Mouse (Mus musculus) adipocyte (in vitro differentiated cells): ENCODE data around the gene Clcnkb.

ENCODE experiments used
- DNase-seq: peaks from one replicate; pipeline ENCODE4 v3.0.0-alpha.2; 2016; ENCODE audit warnings: low spot score

Gene Clcnkb

GRCm38 (mm10) chr4:141435974-141436373 is 20.2 kb upstream of the Clcnkb start, which contains the start of gene Srarp:
Gene Srarp, minus strand, starts transcription at chr4:141436105.
- no peak for DNase-seq

GRCm38 (mm10) chr4:141433191-141433590 is 17.4 kb upstream of the Clcnkb start:
- no peak for DNase-seq

GRCm38 (mm10) chr4:141432666-141433065 is 16.9 kb upstream of the Clcnkb start:
- DNase-seq, result no peak

GRCm38 (mm10) chr4:141430997-141431396 is 15.2 kb upstream of the Clcnkb start:
- peak; percentile 67 for DNase-seq

- DNase-seq, result peak; percentile 61
Observed at GRCm38 (mm10) chr4:141429847-141430246, 14.0 kb upstream of the Clcnkb start.

GRCm38 (mm10) chr4:141429381-141429780 is 13.6 kb upstream of the Clcnkb start:
- no peak for DNase-seq

- no peak for DNase-seq
Observed at GRCm38 (mm10) chr4:141427921-141428320, 12.1 kb upstream of the Clcnkb start.

- DNase-seq, result peak; percentile 11
Observed at GRCm38 (mm10) chr4:141426796-141427745, 11.3 kb upstream of the Clcnkb start.

GRCm38 (mm10) chr4:141425484-141426479 is 10.0 kb upstream of the Clcnkb start:
- DNase-seq, result no peak

- DNase-seq, result no peak
Observed at GRCm38 (mm10) chr4:141423691-141424431, 8.0 kb upstream of the Clcnkb start.

GRCm38 (mm10) chr4:141423288-141423687 is 7.5 kb upstream of the Clcnkb start:
- no peak for DNase-seq

GRCm38 (mm10) chr4:141422841-141423240 is 7.0 kb upstream of the Clcnkb start:
- DNase-seq, result no peak

- no peak for DNase-seq
Observed at GRCm38 (mm10) chr4:141421423-141421822, 5.6 kb upstream of the Clcnkb start.

- DNase-seq, result no peak
Observed at GRCm38 (mm10) chr4:141420886-141421285, 5.1 kb upstream of the Clcnkb start.

GRCm38 (mm10) chr4:141420192-141420829 is 4.5 kb upstream of the Clcnkb start, which contains the start of gene Hspb7:
Gene Hspb7, plus strand, starts transcription at chr4:141420779.
- no peak for DNase-seq

GRCm38 (mm10) chr4:141419398-141420191 is 3.8 kb upstream of the Clcnkb start:
- no peak for DNase-seq

- DNase-seq, result no peak
Observed at GRCm38 (mm10) chr4:141411430-141411992, 4.3 kb downstream of the Clcnkb start.

- no peak for DNase-seq
Observed at GRCm38 (mm10) chr4:141408577-141408976, 7.2 kb downstream of the Clcnkb start.

- peak; percentile 40 for DNase-seq
Observed at GRCm38 (mm10) chr4:141406516-141407299, 9.1 kb downstream of the Clcnkb start.
